Mouse (Mus musculus): ENCODE results near the gene 4933402E13Rik.

4933402E13Rik gene

GRCm38 (mm10) chrX:62283199-62283598 lies at the start of gene 4933402E13Rik:
Gene 4933402E13Rik (plus strand): TSS chrX:62283499.
- no peak for DNase-seq

Measured in right cerebral cortex, postnatal 25 days (tissue).